Comparison of ENCODE assay signal across 8 mouse cellular contexts in genomic region chr4:106837425-106837824, GRCm38 (mm10). TPM values are rescaled to one million over a fixed set of nuclear protein-coding genes. Genes with fewer than 3 reads are reported as not detected.
DNase-seq lines count a peak whose midpoint lies in the region; ATAC-seq lines count a peak whose summit lies in the region.

No protein-coding gene starts in this region.

- H3K9me3 ChIP-seq in limb, embryonic 15.5 days: no peaks in the 10 kb centered on the region
- no peaks in the 10 kb centered on the region for H3K9me3 ChIP-seq in stomach, embryonic 16.5 days (replicated peaks; ENCODE audit: control insufficient read depth, low read length)

- H3K4me3 ChIP-seq in limb, embryonic 15.5 days: peak overlapping the region; percentile 32; the same call in 1 of the 2 replicates
- H3K4me3 ChIP-seq in stomach, embryonic 16.5 days (replicated peaks; ENCODE audit: low read length): peak overlapping the region; percentile 37

- ATAC-seq in limb, embryonic 15.5 days (ENCODE audit: insufficient number of reproducible peaks, low FRiP score, low TSS enrichment, low read depth): no peak
- no peak for ATAC-seq in stomach, embryonic 16.5 days (ENCODE audit: insufficient read depth, low FRiP score)

- peaks cover 52% of the 10 kb centered on the region for H3K4me1 ChIP-seq in limb, embryonic 15.5 days
- peaks cover 40% of the 10 kb centered on the region for H3K4me1 ChIP-seq in stomach, embryonic 16.5 days (ENCODE audit: control insufficient read depth, insufficient read depth, low read length)

- H3K9ac ChIP-seq in limb, embryonic 15.5 days: no peak overlapping the region
- peak overlapping the region; percentile 51 for H3K9ac ChIP-seq in stomach, embryonic 16.5 days (ENCODE audit: low read length)

- H3K36me3 ChIP-seq in limb, embryonic 15.5 days: no peaks in the 10 kb centered on the region
- H3K36me3 ChIP-seq in stomach, embryonic 16.5 days (ENCODE audit: control insufficient read depth, insufficient read depth, low read length): no peaks in the 10 kb centered on the region

- no peaks in the 10 kb centered on the region for H3K27me3 ChIP-seq in limb, embryonic 15.5 days
- H3K27me3 ChIP-seq in stomach, embryonic 16.5 days (ENCODE audit: control insufficient read depth, insufficient read depth, low read length): no peaks in the 10 kb centered on the region

- 13% methylated on average over 9 of the region's 9 CpGs for WGBS in limb, embryonic 15.5 days
- 12% methylated on average over 9 of the region's 9 CpGs for WGBS in stomach, embryonic 16.5 days

- DNase-seq in cerebellum, adult 9-11 months: peak; percentile 27
- no peak for DNase-seq in cerebellum, postnatal 36 days
- peak; percentile 14 for DNase-seq in thymus, postnatal 14 days
- no peak for DNase-seq in thymus, postnatal 10 days (ENCODE audit: low spot score in 2 of 2)
- no peak for DNase-seq in embryo, embryonic 11 days
- no peak for DNase-seq in gastrocnemius, adult 18-20 months (ENCODE audit: low spot score)

- peak overlapping the region; percentile 97 for H3K4me2 ChIP-seq in limb, embryonic 15.5 days
- peak overlapping the region; percentile 60 for H3K4me2 ChIP-seq in stomach, embryonic 16.5 days (ENCODE audit: low read depth, low read length)

- H3K27ac ChIP-seq in limb, embryonic 15.5 days: peak overlapping the region; percentile 99; the same call in 1 of the 2 replicates
- peak overlapping the region; percentile 97; the same call in 1 of the 2 replicates for H3K27ac ChIP-seq in stomach, embryonic 16.5 days (ENCODE audit: low read length)

RNA-seq across cellular contexts. Expression of gene Acot11, which starts 32.6 kb away (rescaled TPM):
- polyA plus RNA-seq in limb, embryonic 15.5 days (2015; fragmentation: Nextera tagmentation; extraction: Ambion mirVana): 4.0 and 4.8 TPM in 2 replicates
- 7.9 and 10.5 TPM in 2 replicates for polyA plus RNA-seq in stomach, embryonic 16.5 days (2015; fragmentation: Nextera tagmentation; extraction: Ambion mirVana)
- total RNA-seq in gastrocnemius, adult 18-20 months (2021): 10 to 100 TPM in 1 of 2 experiments, 1 to 10 TPM in 1; 9.9 to 13.2 TPM

Comparison
In these comparisons a context has a peak if more than half of its experiments do, and no peak if none do; other contexts are left out.
1. DNase-seq: peak in cerebellum, adult 9-11 months (single experiment) and thymus, postnatal 14 days (single experiment); none in cerebellum, postnatal 36 days (0 of 2), thymus, postnatal 10 days (0 of 2), embryo, embryonic 11 days (single experiment) and gastrocnemius, adult 18-20 months (single experiment).